Mouse (Mus musculus) kidney, adult 2 months (tissue): ENCODE results near the gene Fcgr3. TPM values are rescaled to one million over a fixed set of nuclear protein-coding genes. Genes with fewer than 3 reads are reported as not detected.
A peak's percentile ranks its signal among the peaks of the same experiment; 100 is the strongest.

Source experiments
- DNase-seq: peaks from one replicate; pipeline ENCODE4 v3.0.0; 2021
- H3K27ac ChIP-seq: fragments of 200-500 bp; 2 replicates; pipeline ENCODE4 v1.5.1; 2012; ENCODE audit warnings: low read depth, low read length, control low read depth, inconsistent platforms; ENCODE audit not compliant: insufficient read depth
- H3K27me3 ChIP-seq: fragments of 200-500 bp; replicated peaks from 2 replicates; pipeline ENCODE4 v1.6.1; 2012; ENCODE audit warnings: mild to moderate bottlenecking, moderate library complexity, low read length, inconsistent platforms; ENCODE audit not compliant: control insufficient read depth, insufficient read depth
- H3K36me3 ChIP-seq: fragments of 200-500 bp; 2 replicates; pipeline ENCODE4 v1.6.1; 2012; ENCODE audit warnings: mild to moderate bottlenecking, moderate library complexity, low read length, inconsistent platforms; ENCODE audit not compliant: control insufficient read depth, insufficient read depth
- H3K4me1 ChIP-seq: fragments of 200-500 bp; 2 replicates; pipeline ENCODE4 v1.6.1; 2011; ENCODE audit warnings: low read length; ENCODE audit not compliant: control insufficient read depth, insufficient read depth
- H3K4me3 ChIP-seq: fragments of 200-500 bp; 2 replicates; pipeline ENCODE4 v1.5.1; 2011; ENCODE audit warnings: mild to moderate bottlenecking, low read depth, low read length, control low read depth; ENCODE audit not compliant: insufficient read depth
- CTCF ChIP-seq: fragments of 200-500 bp; conservative IDR thresholded peaks from 2 replicates; pipeline ENCODE4 v1.5.1; 2011; ENCODE audit warnings: low read depth, mild to moderate bottlenecking, control low read depth, low read length, moderate library complexity, mixed read lengths; ENCODE audit not compliant: insufficient read depth, insufficient read length
- POLR2A ChIP-seq: fragments of 200-500 bp; IDR thresholded peaks from one replicate; pipeline ENCODE4 v1.6.1; 2011; ENCODE audit warnings: low read depth, low read length, control low read depth
- WGBS: fragments of 180-500 bp; shearing (Covaris S2); methylation state at CpG from one replicate; pipeline ENCODE4 v1.1.7; 2018; 5-methylcytosine and 5-hydroxymethylcytosine counted together
- polyA plus RNA-seq: library from polyadenylated mRNA; depleted of rRNA; stranded (reverse); fragments of >200 nt; gene quantifications from 2 replicates; pipeline ENCODE4 v1.2.3, GENCODE M21; 2012

Fcgr3 gene
- polyA plus RNA-seq, 1 experiment, result 6.4 TPM

GRCm38 (mm10) chr1:171060392-171060791 is 4.3 kb downstream of the Fcgr3 start:
- TF ChIP-seq CTCF (no peak), POLR2A (no peak)
- WGBS, result 50% methylated on average over 10 of the region's 10 CpGs
- H3K4me3 ChIP-seq, result no peak overlapping the region

DNA sequence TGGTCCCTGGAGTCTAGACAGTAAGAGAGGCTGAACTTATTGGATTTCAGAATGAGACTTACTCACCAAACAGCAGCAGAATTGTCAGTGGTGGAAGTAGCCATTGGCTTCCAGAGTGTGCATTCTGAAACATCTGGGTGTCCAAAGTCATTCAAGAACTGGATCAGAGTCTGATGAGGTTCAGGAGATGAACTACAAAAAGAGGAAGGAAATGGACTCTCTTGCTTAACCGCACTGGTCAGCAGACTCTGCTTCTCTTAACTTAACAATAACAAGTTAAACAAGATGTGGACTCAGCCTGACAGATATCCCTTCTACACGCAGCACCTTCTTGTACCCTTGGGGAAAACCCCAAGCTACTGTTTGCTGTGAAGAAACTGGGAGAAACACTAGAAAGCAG is 5.5 kb downstream of the Fcgr3 start:
- Histone ChIP-seq H3K4me1 (no peaks in the 10 kb centered on the region), H3K4me3 (no peak overlapping the region), H3K27me3 (no peaks in the 10 kb centered on the region; the same call in 1 of the 2 replicates), H3K27ac (no peak overlapping the region), H3K36me3 (no peaks in the 10 kb centered on the region)
- DNase-seq, result peak; percentile 15
- TF ChIP-seq POLR2A (no peak), CTCF (no peak)
- WGBS, result 83% methylated on average over 2 of the region's 2 CpGs

More at GRCm38 (mm10) chr1:171060392-171060791, 4.3 kb downstream of the Fcgr3 start:
- Histone ChIP-seq H3K27ac (no peak overlapping the region), H3K27me3 (no peaks in the 10 kb centered on the region; the same call in none of the 2 replicates), H3K36me3 (no peaks in the 10 kb centered on the region), H3K4me1 (no peaks in the 10 kb centered on the region)
- DNase-seq, result no peak

DNA sequence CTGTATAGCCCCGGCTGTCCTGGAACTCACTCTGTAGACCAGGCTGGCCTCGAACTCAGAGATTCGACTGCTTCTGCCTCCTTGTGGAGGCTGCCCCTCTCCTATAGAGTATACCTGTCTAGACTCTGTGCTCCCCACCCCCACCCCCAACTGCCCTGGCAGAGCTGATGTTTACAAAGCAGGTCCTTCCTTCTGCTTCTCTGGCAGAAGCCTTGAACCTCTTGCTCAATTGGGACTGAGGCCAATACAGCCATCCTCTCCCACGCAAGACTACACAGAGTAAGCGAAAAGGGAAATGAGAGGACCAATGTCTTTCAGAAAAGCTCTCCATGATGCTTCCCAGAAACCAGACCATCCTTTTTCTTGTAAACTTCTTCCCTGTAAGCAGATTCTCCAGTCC is 7.5 kb downstream of the Fcgr3 start:
- TF ChIP-seq POLR2A (no peak), CTCF (no peak)
- Histone ChIP-seq H3K36me3 (no peaks in the 10 kb centered on the region), H3K4me1 (no peaks in the 10 kb centered on the region), H3K27me3 (no peaks in the 10 kb centered on the region), H3K4me3 (no peak overlapping the region), H3K27ac (no peak overlapping the region)
- 77% methylated on average over 5 of the region's 5 CpGs for WGBS
- no peak for DNase-seq

DNA sequence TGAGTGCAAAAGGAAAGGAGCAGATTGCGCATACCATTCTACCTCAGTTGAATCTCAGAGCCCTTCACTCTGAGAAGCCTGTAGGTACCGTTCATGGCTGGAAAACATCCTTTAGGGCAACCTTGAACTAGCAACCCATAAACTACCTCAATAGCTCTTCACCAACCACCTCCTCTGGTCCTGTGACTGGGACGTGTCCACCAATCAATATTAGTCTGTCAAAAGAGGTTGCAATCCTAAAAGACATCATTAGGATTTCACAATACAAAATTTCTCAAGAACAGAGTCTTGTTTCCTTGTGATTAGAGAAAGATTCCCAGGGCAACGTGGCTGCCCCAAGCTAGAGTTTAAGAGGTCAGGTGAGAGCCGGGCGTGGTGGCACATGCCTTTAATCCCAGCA is 11.4 kb downstream of the Fcgr3 start:
- DNase-seq, result no peak
- H3K36me3 ChIP-seq, result no peaks in the 10 kb centered on the region
- H3K27ac ChIP-seq, result no peak overlapping the region
- H3K27me3 ChIP-seq, result no peaks in the 10 kb centered on the region
- 80% methylated on average over 6 of the region's 6 CpGs for WGBS
- TF ChIP-seq CTCF, result no peak
- no peak for TF ChIP-seq POLR2A
- no peaks in the 10 kb centered on the region for H3K4me1 ChIP-seq
- H3K4me3 ChIP-seq, result no peak overlapping the region

DNA sequence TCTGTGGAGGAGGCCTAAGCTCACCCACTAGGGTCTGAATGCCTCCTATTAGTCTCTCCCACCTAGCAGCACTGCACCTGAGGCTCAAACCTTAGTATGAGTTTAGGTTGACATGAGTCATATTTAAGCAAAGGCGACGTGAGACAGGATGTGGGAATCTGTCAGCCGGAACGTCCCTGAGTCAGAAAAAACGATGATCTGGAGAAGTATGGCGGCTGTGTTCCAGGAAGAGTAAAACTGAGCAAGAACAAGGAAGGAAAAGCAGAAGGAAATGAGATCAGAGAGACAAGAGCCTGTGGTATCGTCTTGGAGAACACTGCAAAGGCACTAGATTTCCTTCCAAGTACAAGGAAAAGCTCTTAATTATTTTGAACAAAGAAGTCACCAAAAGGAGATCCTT is 14.0 kb downstream of the Fcgr3 start:
- 54% methylated on average over 7 of the region's 7 CpGs for WGBS
- Histone ChIP-seq H3K27ac (no peak overlapping the region), H3K4me3 (no peak overlapping the region), H3K27me3 (no peaks in the 10 kb centered on the region), H3K4me1 (no peaks in the 10 kb centered on the region), H3K36me3 (no peaks in the 10 kb centered on the region)
- TF ChIP-seq POLR2A (no peak), CTCF (no peak)
- no peak for DNase-seq

GRCm38 (mm10) chr1:171049263-171049662 is 15.5 kb downstream of the Fcgr3 start:
- 57% methylated on average over 10 of the region's 10 CpGs for WGBS
- no peaks in the 10 kb centered on the region for H3K4me1 ChIP-seq
- H3K27me3 ChIP-seq, result no peaks in the 10 kb centered on the region
- DNase-seq, result no peak
- H3K36me3 ChIP-seq, result no peaks in the 10 kb centered on the region
- H3K27ac ChIP-seq, result no peak overlapping the region
- TF ChIP-seq POLR2A, result no peak
- no peak for TF ChIP-seq CTCF
- H3K4me3 ChIP-seq, result no peak overlapping the region

DNA sequence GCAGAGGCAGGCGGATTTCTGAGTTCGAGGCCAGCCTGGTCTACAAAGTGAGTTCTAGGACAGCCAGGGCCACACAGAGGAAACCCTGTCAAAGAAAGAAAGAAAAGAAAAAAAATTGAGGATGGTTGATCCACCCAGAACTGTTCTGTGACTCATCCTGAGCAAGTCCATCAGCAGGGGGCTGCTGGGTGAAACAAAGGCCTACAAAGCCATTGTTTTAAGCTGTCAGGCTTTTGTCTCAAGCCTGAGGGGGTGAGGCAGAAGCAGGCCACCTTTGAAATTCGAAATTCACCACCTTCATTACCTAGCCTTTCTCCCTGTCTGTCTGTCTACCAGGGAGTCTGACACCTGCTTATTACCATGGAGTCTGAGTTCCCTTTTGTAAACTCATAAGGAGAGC is 18.2 kb downstream of the Fcgr3 start:
- Histone ChIP-seq H3K27me3 (no peaks in the 10 kb centered on the region), H3K36me3 (no peaks in the 10 kb centered on the region), H3K4me3 (no peak overlapping the region), H3K4me1 (no peaks in the 10 kb centered on the region), H3K27ac (no peak overlapping the region)
- TF ChIP-seq CTCF (no peak), POLR2A (no peak)
- DNase-seq, result no peak
- whole genome bisulfite sequencing, result 85% methylated on average over 3 of the region's 3 CpGs

DNA sequence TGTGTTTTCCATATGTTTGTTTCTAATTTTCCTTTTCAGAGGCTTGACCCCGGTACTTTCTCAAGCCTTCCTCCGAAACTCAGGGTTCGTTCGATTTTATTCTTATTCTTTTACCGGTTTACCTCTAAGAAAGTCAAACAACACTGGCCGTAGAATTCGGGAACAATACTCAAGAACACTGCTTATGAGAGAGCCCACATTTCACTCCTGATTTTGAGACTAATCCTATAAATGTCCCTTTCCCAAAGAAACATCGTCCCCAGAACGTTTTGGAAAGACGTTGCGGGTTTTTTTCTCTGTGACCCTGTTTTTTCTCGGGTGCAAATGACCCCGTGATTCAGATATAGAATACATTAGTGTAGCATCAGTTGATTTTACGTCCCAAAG is 19.7 kb downstream of the Fcgr3 start:
- Histone ChIP-seq H3K27ac (no peak overlapping the region), H3K27me3 (no peaks in the 10 kb centered on the region), H3K4me3 (peak overlapping the region; percentile 75), H3K36me3 (no peaks in the 10 kb centered on the region), H3K4me1 (no peaks in the 10 kb centered on the region)
- DNase-seq, result no peak
- WGBS, result 12% methylated on average over 14 of the region's 14 CpGs
- TF ChIP-seq POLR2A, result no peak
- TF ChIP-seq CTCF, result no peak
